Comparison of ENCODE assay signal across 8 mouse cellular contexts in the genomic region with DNA sequence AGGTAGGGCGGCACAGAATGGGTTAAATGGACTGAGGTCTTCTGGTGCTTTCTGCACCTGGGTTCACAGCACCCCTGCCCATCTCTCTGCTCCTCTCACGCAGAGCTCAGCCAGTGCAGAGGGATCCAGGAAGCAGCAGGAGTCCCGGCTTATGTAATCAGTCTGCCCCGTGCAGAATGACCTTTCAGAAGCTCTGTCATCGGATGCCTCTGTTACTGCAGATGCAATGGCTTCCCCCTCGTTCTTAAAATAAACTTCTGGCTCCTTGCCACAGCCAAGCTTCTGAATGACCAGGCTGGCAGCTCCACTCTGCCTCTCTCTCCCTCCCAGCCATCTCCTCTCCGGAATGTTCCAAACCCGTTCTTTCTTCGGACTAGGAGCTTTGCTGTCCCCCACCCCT.
DNase-seq lines count a peak whose midpoint lies in the region; ATAC-seq lines count a peak whose summit lies in the region.

No protein-coding gene starts in this region.

- peak overlapping the region; percentile 35 for H3K4me2 ChIP-seq in lung, embryonic 15.5 days

- DNase-seq in MN1 (ENCODE audit: low spot score): peak; percentile 80
- DNase-seq in cerebellum, adult 9-10 months: peak; percentile 85
- peak; percentile 71 to 80 for DNase-seq in frontal cortex, postnatal 36 days (ENCODE audit: low spot score in 2 of 2)
- peak; percentile 46 for DNase-seq in hindbrain, embryonic 10.5 days (ENCODE audit: low spot score)
- DNase-seq in layer of hippocampus, adult 9-10 months (ENCODE audit: low spot score): peak; percentile 45
- peak; percentile 66 for DNase-seq in retina, postnatal 1 day
- DNase-seq in B cell, adult 2 months: no peak

- H3K36me3 ChIP-seq in hindbrain, embryonic 10.5 days: peaks cover 49% of the 10 kb centered on the region
- no peaks in the 10 kb centered on the region for H3K36me3 ChIP-seq in lung, embryonic 15.5 days

- peak; percentile 85; the same call in 1 of the 2 replicates for ATAC-seq in lung, embryonic 15.5 days (ENCODE audit: borderline replicate concordance, extremely low read depth, low FRiP score, low TSS enrichment)

- no peaks in the 10 kb centered on the region for H3K9me3 ChIP-seq in hindbrain, embryonic 10.5 days
- no peaks in the 10 kb centered on the region for H3K9me3 ChIP-seq in lung, embryonic 15.5 days

- H3K4me1 ChIP-seq in hindbrain, embryonic 10.5 days (replicated peaks): peaks cover 96% of the 10 kb centered on the region
- peaks cover 30% of the 10 kb centered on the region for H3K4me1 ChIP-seq in lung, embryonic 15.5 days

- WGBS in hindbrain, embryonic 10.5 days: 24% methylated on average over 9 of the region's 9 CpGs
- WGBS in lung, embryonic 15.5 days: 5% methylated on average over 9 of the region's 9 CpGs

- no peaks in the 10 kb centered on the region for H3K27me3 ChIP-seq in hindbrain, embryonic 10.5 days (ENCODE audit: insufficient read depth, poor library complexity, severe bottlenecking)
- H3K27me3 ChIP-seq in lung, embryonic 15.5 days: no peaks in the 10 kb centered on the region

- H3K9ac ChIP-seq in lung, embryonic 15.5 days: no peak overlapping the region; the same call in 1 of the 2 replicates

- H3K27ac ChIP-seq in hindbrain, embryonic 10.5 days: peak overlapping the region; percentile 46
- H3K27ac ChIP-seq in lung, embryonic 15.5 days: no peak overlapping the region

- no peak overlapping the region for H3K4me3 ChIP-seq in hindbrain, embryonic 10.5 days
- no peak overlapping the region for H3K4me3 ChIP-seq in lung, embryonic 15.5 days

Comparison
In these comparisons a context has a peak if more than half of its experiments do, and no peak if none do; other contexts are left out.
1. DNase-seq: peak in MN1 (single experiment), cerebellum, adult 9-10 months (single experiment), frontal cortex, postnatal 36 days (2 of 2), hindbrain, embryonic 10.5 days (single experiment), layer of hippocampus, adult 9-10 months (single experiment) and retina, postnatal 1 day (single experiment); none in B cell, adult 2 months (0 of 2).